Mouse (Mus musculus) c-Kit-positive CD71-positive TER-119-negative erythroid progenitor cells, embryonic 14.5 days (primary cell): ENCODE results near the gene A730046J19Rik.

ENCODE experiments used
- DNase-seq: peaks from one replicate; pipeline ENCODE4 v3.0.0-alpha.2; 2013; ENCODE audit warnings: low read depth

Gene A730046J19Rik

GRCm38 (mm10) chrX:144153523-144153922 is at the start of gene A730046J19Rik:
A730046J19Rik (plus strand) TSS chrX:144153695.
- no peak for DNase-seq

GRCm38 (mm10) chrX:144104619-144105416 is 48.7 kb upstream of the A730046J19Rik start:
- no peak for DNase-seq

GRCm38 (mm10) chrX:144136281-144136680 is 17.2 kb upstream of the A730046J19Rik start:
- no peak for DNase-seq

- DNase-seq, result no peak
Measured at GRCm38 (mm10) chrX:144149987-144150386, 3.5 kb upstream of the A730046J19Rik start.

- no peak for DNase-seq
Measured at GRCm38 (mm10) chrX:144154111-144154510, 616 bp downstream of the A730046J19Rik start.

GRCm38 (mm10) chrX:144162936-144163335 is 9.4 kb downstream of the A730046J19Rik start:
- DNase-seq, result no peak
